Mouse (Mus musculus): ENCODE data around the gene Gna11. TPM values are rescaled to one million over a fixed set of nuclear protein-coding genes. Genes with fewer than 3 reads are reported as not detected.

The Gna11 gene
- polyA plus RNA-seq, 1 experiment from 2014 or later, result 57.4 TPM

Small RNA genes lying within 50 kb of the gene (microRNA-seq; reads per million reads assigned to microRNA genes)
- not detected for gene Gm25595

Other genes starting within 250 kb of the Gna11 start
- 16.6 and 16.9 TPM in 2 replicates for gene Cactin, start 224.1 kb downstream of the Gna11 start, polyA plus RNA-seq (2014; fragmentation: Nextera tagmentation; extraction: Ambion mirVana)
- 9.5 and 11.3 TPM in 2 replicates for gene Tbxa2r, start 216.5 kb downstream of the Gna11 start, polyA plus RNA-seq (2014; fragmentation: Nextera tagmentation; extraction: Ambion mirVana)
- 0.11 TPM in 1 of 2 replicates, not detected in the other for gene Gipc3, start 201.9 kb downstream of the Gna11 start, polyA plus RNA-seq (2014; fragmentation: Nextera tagmentation; extraction: Ambion mirVana)
- 94.2 and 97.0 TPM in 2 replicates for gene Hmg20b, start 194.7 kb downstream of the Gna11 start, polyA plus RNA-seq (2014; fragmentation: Nextera tagmentation; extraction: Ambion mirVana)
- gene Mfsd12, start 187.7 kb downstream of the Gna11 start, polyA plus RNA-seq (2014; fragmentation: Nextera tagmentation; extraction: Ambion mirVana), result 3.7 and 6.5 TPM in 2 replicates
- 0.28 and 0.38 TPM in 2 replicates for gene 4930404N11Rik, start 179.4 kb downstream of the Gna11 start, polyA plus RNA-seq (2014; fragmentation: Nextera tagmentation; extraction: Ambion mirVana)
- gene Fzr1, start 166.7 kb downstream of the Gna11 start, polyA plus RNA-seq (2014; fragmentation: Nextera tagmentation; extraction: Ambion mirVana), result 64.6 and 67.0 TPM in 2 replicates
- 52.6 and 53.5 TPM in 2 replicates for gene Dohh, start 160.8 kb downstream of the Gna11 start, polyA plus RNA-seq (2014; fragmentation: Nextera tagmentation; extraction: Ambion mirVana)
- 1.7 and 2.0 TPM in 2 replicates for gene Gm48551, start 160.7 kb downstream of the Gna11 start, polyA plus RNA-seq (2014; fragmentation: Nextera tagmentation; extraction: Ambion mirVana)
- gene Gm48552, start 156.2 kb downstream of the Gna11 start, polyA plus RNA-seq (2014; fragmentation: Nextera tagmentation; extraction: Ambion mirVana), result 1.0 TPM in 2 replicates
- 3.8 and 4.7 TPM in 2 replicates for gene Smim24, start 152.1 kb downstream of the Gna11 start, polyA plus RNA-seq (2014; fragmentation: Nextera tagmentation; extraction: Ambion mirVana)
- gene Nfic, start 89.6 kb downstream of the Gna11 start, polyA plus RNA-seq (2014; fragmentation: Nextera tagmentation; extraction: Ambion mirVana), result 45.0 and 47.0 TPM in 2 replicates
- gene Celf5, start 62.5 kb downstream of the Gna11 start, polyA plus RNA-seq (2014; fragmentation: Nextera tagmentation; extraction: Ambion mirVana), result 0.19 TPM in 1 of 2 replicates, not detected in the other
- 40.7 and 44.6 TPM in 2 replicates for gene Ncln, start 48.8 kb downstream of the Gna11 start, polyA plus RNA-seq (2014; fragmentation: Nextera tagmentation; extraction: Ambion mirVana)
- gene S1pr4, start 45.1 kb downstream of the Gna11 start, polyA plus RNA-seq (2014; fragmentation: Nextera tagmentation; extraction: Ambion mirVana), result 0.24 and 0.35 TPM in 2 replicates
- gene Gna15, start 21.0 kb downstream of the Gna11 start, polyA plus RNA-seq (2014; fragmentation: Nextera tagmentation; extraction: Ambion mirVana), result 0.74 and 0.89 TPM in 2 replicates
- gene Aes, start 14.3 kb upstream of the Gna11 start, polyA plus RNA-seq (2014; fragmentation: Nextera tagmentation; extraction: Ambion mirVana), result 367 and 598 TPM in 2 replicates
- gene Tle2, start 29.4 kb upstream of the Gna11 start, polyA plus RNA-seq (2014; fragmentation: Nextera tagmentation; extraction: Ambion mirVana), result 21.6 and 21.8 TPM in 2 replicates
- 30.7 and 35.3 TPM in 2 replicates for gene Tle6, start 55.9 kb upstream of the Gna11 start, polyA plus RNA-seq (2014; fragmentation: Nextera tagmentation; extraction: Ambion mirVana)
- 0.35 and 0.84 TPM in 2 replicates for gene BC025920, start 61.1 kb upstream of the Gna11 start, polyA plus RNA-seq (2014; fragmentation: Nextera tagmentation; extraction: Ambion mirVana)
- 22.5 and 23.9 TPM in 2 replicates for gene Sirt6, start 82.6 kb upstream of the Gna11 start, polyA plus RNA-seq (2014; fragmentation: Nextera tagmentation; extraction: Ambion mirVana)
- 8.1 and 9.0 TPM in 2 replicates for gene Ankrd24, start 83.3 kb upstream of the Gna11 start, polyA plus RNA-seq (2014; fragmentation: Nextera tagmentation; extraction: Ambion mirVana)
- gene Gm10778, start 103.9 kb upstream of the Gna11 start, polyA plus RNA-seq (2014; fragmentation: Nextera tagmentation; extraction: Ambion mirVana), result 3.0 and 3.3 TPM in 2 replicates
- gene Zfp433, start 159.6 kb upstream of the Gna11 start, polyA plus RNA-seq (2014; fragmentation: Nextera tagmentation; extraction: Ambion mirVana), result 12.4 and 12.7 TPM in 2 replicates
- 4.7 and 4.9 TPM in 2 replicates for gene Gm3055, start 226.0 kb upstream of the Gna11 start, polyA plus RNA-seq (2014; fragmentation: Nextera tagmentation; extraction: Ambion mirVana)